Mouse (Mus musculus) lung, postnatal 36 days (tissue): ENCODE data around the gene 9830107B12Rik.

Source experiments
- DNase-seq: peaks from one replicate; pipeline ENCODE4 v3.0.0; 2022; ENCODE audit warnings: mixed read lengths

Gene 9830107B12Rik

GRCm38 (mm10) chr17:48094820-48095680, 51.0 kb downstream of the 9830107B12Rik start:
- no peak for DNase-seq

- DNase-seq, result no peak
Measured at GRCm38 (mm10) chr17:48093286-48093817, 52.7 kb downstream of the 9830107B12Rik start.

- no peak for DNase-seq
Measured at GRCm38 (mm10) chr17:48090305-48090704, 55.8 kb downstream of the 9830107B12Rik start.

GRCm38 (mm10) chr17:48089446-48089845, 56.6 kb downstream of the 9830107B12Rik start:
- DNase-seq, result no peak

- DNase-seq, result no peak
Measured at GRCm38 (mm10) chr17:48089019-48089418, 57.0 kb downstream of the 9830107B12Rik start, which contains the start of gene 1700067P10Rik. 1700067P10Rik (plus strand) TSS chr17:48089319.

GRCm38 (mm10) chr17:48080626-48081025, 65.4 kb downstream of the 9830107B12Rik start:
- no peak for DNase-seq
